Mouse (Mus musculus): ENCODE data around the gene Inafm2.

GRCm38 (mm10) chr2:118725511-118725910 is 20.0 kb upstream of the Inafm2 start:
- TF ChIP-seq POLR2A (IDR thresholded peaks at IDR 0.05; ENCODE audit: borderline replicate concordance, control insufficient read depth, low read depth, low read length) (no peak), CTCF (IDR thresholded peaks at IDR 0.05; ENCODE audit: control insufficient read depth, insufficient read depth, low read length) (no peak)
